Mouse (Mus musculus) forebrain, postnatal 0 days (tissue): ENCODE results near the gene Tenm3. TPM values are rescaled to one million over a fixed set of nuclear protein-coding genes. Genes with fewer than 3 reads are reported as not detected.

Source experiments
- ATAC-seq: fragments of 200-750 bp; cut with Nextera tagmentation; 2 replicates; pipeline ENCODE4 v1.8.0; 2017; ENCODE audit warnings: mild to moderate bottlenecking, moderate library complexity
- DNase-seq: peaks from one replicate; pipeline ENCODE4 v3.0.0-alpha.2; 2015
- H3K27ac ChIP-seq: fragments of 300-500 bp; sonication (generic); 2 replicates; pipeline ENCODE4 v1.5.1; 2014; ENCODE audit warnings: low read depth, mild to moderate bottlenecking, antibody characterized with exemption, low read length, moderate library complexity, mixed read lengths
- H3K27me3 ChIP-seq: fragments of 300-500 bp; sonication (generic); 2 replicates; pipeline ENCODE4 v1.6.1; 2014; ENCODE audit warnings: mild to moderate bottlenecking, low read length, mixed read lengths; ENCODE audit not compliant: insufficient read depth
- H3K36me3 ChIP-seq: fragments of 300-500 bp; sonication (generic); 2 replicates; pipeline ENCODE4 v1.6.1; 2014; ENCODE audit warnings: mild to moderate bottlenecking, moderate library complexity; ENCODE audit not compliant: insufficient read depth
- H3K4me1 ChIP-seq: fragments of 300-500 bp; sonication (generic); 2 replicates; pipeline ENCODE4 v1.6.1; 2014; ENCODE audit warnings: antibody characterized with exemption; ENCODE audit not compliant: insufficient read depth
- H3K4me2 ChIP-seq: fragments of 300-500 bp; sonication (generic); 2 replicates; pipeline ENCODE4 v1.6.1; 2014; ENCODE audit warnings: low read depth, mild to moderate bottlenecking, moderate library complexity
- H3K4me3 ChIP-seq: fragments of 300-500 bp; sonication (generic); 2 replicates; pipeline ENCODE4 v1.5.1; 2014; ENCODE audit warnings: low read depth, low read length, mixed read lengths
- H3K9ac ChIP-seq: fragments of 300-500 bp; sonication (generic); 2 replicates; pipeline ENCODE4 v1.6.1; 2014; ENCODE audit warnings: mild to moderate bottlenecking
- H3K9me3 ChIP-seq: fragments of 300-500 bp; sonication (generic); 2 replicates; pipeline ENCODE4 v1.6.1; 2016; ENCODE audit warnings: low read length
- CTCF ChIP-seq: sonication (generic); IDR thresholded peaks from 2 replicates; pipeline ENCODE4 v1.5.1; 2016; ENCODE audit warnings: antibody characterized with exemption, control low read depth, low read depth
- WGBS: fragments of 180-500 bp; shearing (Covaris S2); extraction: QIAGEN DNeasy Blood & Tissue Kit; methylation state at CpG from one replicate; pipeline ENCODE4 v1.1.7; 2014; 5-methylcytosine and 5-hydroxymethylcytosine counted together
- polyA plus RNA-seq: library from polyadenylated mRNA; unstranded; fragments of >200 nt; fragmentation: Nextera tagmentation; extraction: Ambion mirVana; gene quantifications from 2 replicates; pipeline ENCODE4 v1.2.1, GENCODE M21; 2015
- total RNA-seq: library from RNA; depleted of rRNA; stranded (reverse); fragments of >200 nt; gene quantifications from 2 replicates; pipeline ENCODE4 v1.2.3, GENCODE M21; 2014

Gene Tenm3
- total and polyA plus RNA-seq, 2 experiments from 2014 or later, result 21.6 to 111 TPM

- 19% methylated on average over 4 of the region's 4 CpGs for WGBS
- Histone ChIP-seq H3K4me3 (no peak overlapping the region), H3K4me1 (no peaks in the 10 kb centered on the region), H3K9ac (no peak overlapping the region), H3K27ac (no peak overlapping the region), H3K9me3 (no peaks in the 10 kb centered on the region), H3K36me3 (no peaks in the 10 kb centered on the region), H3K4me2 (no peak overlapping the region), H3K27me3 (no peaks in the 10 kb centered on the region)
- no peak for TF ChIP-seq CTCF
- DNase-seq (no peak), ATAC-seq (peak; percentile 95; the same call in 1 of the 2 replicates)
These were observed 664.8 kb downstream of the Tenm3 start for GRCm38 (mm10) chr8:48178993-48179392.

- DNase-seq (no peak), ATAC-seq (no peak)
- no peak overlapping the region for H3K27ac ChIP-seq
These were observed 665.9 kb downstream of the Tenm3 start for GRCm38 (mm10) chr8:48177876-48178275.

More at GRCm38 (mm10) chr8:48177876-48178275, 665.9 kb downstream of the Tenm3 start:
- Histone ChIP-seq H3K4me3 (no peak overlapping the region), H3K9ac (no peak overlapping the region), H3K9me3 (no peaks in the 10 kb centered on the region), H3K4me1 (no peaks in the 10 kb centered on the region), H3K4me2 (no peak overlapping the region), H3K36me3 (no peaks in the 10 kb centered on the region), H3K27me3 (no peaks in the 10 kb centered on the region)
- TF ChIP-seq CTCF, result no peak
- WGBS, result 95% methylated on average over 1 of the region's 1 CpGs
